Mouse (Mus musculus): Measurements from ENCODE around the gene Cnpy3. TPM values are rescaled to one million over a fixed set of nuclear protein-coding genes. Genes with fewer than 3 reads are reported as not detected.

Gene Cnpy3
- total RNA-seq, 4 experiments from 2014 or later = 64.6 to 68.9 (median 67.9) TPM

Other genes with a start within 250 kb of the Cnpy3 start
- 10 to 100 TPM; 57.2 to 81.6 (median 63.8) TPM for gene Cul9, start 205.8 kb downstream of the Cnpy3 start, total RNA-seq (2022)
- gene Srf, start 196.0 kb downstream of the Cnpy3 start, total RNA-seq (2022) = 10 to 100 TPM; 66.2 to 84.0 (median 73.5) TPM
- gene Ptk7, start 122.7 kb downstream of the Cnpy3 start, total RNA-seq (2022) = 1 to 10 TPM; 8.2 to 9.2 (median 8.9) TPM
- gene Klc4, start 106.2 kb downstream of the Cnpy3 start, total RNA-seq (2022) = 10 to 100 TPM; 18.9 to 21.8 (median 21.1) TPM
- 10 to 100 TPM; 43.7 to 60.5 (median 51.2) TPM for gene Mrpl2, start 106.0 kb downstream of the Cnpy3 start, total RNA-seq (2022)
- gene Cul7, start 101.9 kb downstream of the Cnpy3 start, total RNA-seq (2022) = 10 to 100 TPM; 22.6 to 26.4 (median 23.4) TPM
- 10 to 100 TPM; 12.1 to 20.5 (median 17.0) TPM for gene Rrp36, start 77.9 kb downstream of the Cnpy3 start, total RNA-seq (2022)
- gene Mea1, start 73.4 kb downstream of the Cnpy3 start, total RNA-seq (2022) = 100 to 1,000 TPM in 1 of 4 experiments, 10 to 100 TPM in 3; 92.7 to 105 (median 96.4) TPM
- gene Klhdc3, start 71.3 kb downstream of the Cnpy3 start, total RNA-seq (2022) = 100 to 1,000 TPM; 155 to 173 (median 166) TPM
- gene Ppp2r5d, start 47.1 kb downstream of the Cnpy3 start, total RNA-seq (2022) = 10 to 100 TPM; 78.6 to 86.9 (median 81.8) TPM
- gene Pex6, start 40.8 kb downstream of the Cnpy3 start, total RNA-seq (2022) = 10 to 100 TPM; 42.8 to 54.4 (median 51.9) TPM
- 1 to 10 TPM in 2 of 4 experiments, under 1 TPM in 1, not detected in 1; 0.61 to 1.6 (median 1.2) TPM for gene Gnmt, start 23.0 kb downstream of the Cnpy3 start, total RNA-seq (2022)
- under 1 TPM in 2 of 4 experiments, not detected in 2; 0.29 to 0.49 TPM for gene Ptcra, start 11.5 kb upstream of the Cnpy3 start, total RNA-seq (2022)
- gene 2310039H08Rik, start 20.4 kb upstream of the Cnpy3 start, total RNA-seq (2022) = 1 to 10 TPM; 7.3 to 9.2 (median 8.7) TPM
- gene Rpl7l1, start 30.5 kb upstream of the Cnpy3 start, total RNA-seq (2022) = 10 to 100 TPM; 40.2 to 47.5 (median 45.0) TPM
- gene Bicral, start 106.3 kb upstream of the Cnpy3 start, total RNA-seq (2022) = 10 to 100 TPM; 51.9 to 67.7 (median 61.2) TPM
- gene Tbcc, start 138.5 kb upstream of the Cnpy3 start, total RNA-seq (2022) = 10 to 100 TPM; 24.8 to 38.5 (median 33.2) TPM
- not detected for gene Prph2, start 158.2 kb upstream of the Cnpy3 start, total RNA-seq (2022)